Mouse (Mus musculus) naive thymus-derived CD4-positive, alpha-beta T cell, adult 5 months (primary cell): ENCODE data around the gene Nat8f7. TPM values are rescaled to one million over a fixed set of nuclear protein-coding genes. Genes with fewer than 3 reads are reported as not detected.

Experiments
- polyA plus RNA-seq: library from polyadenylated mRNA; unstranded; fragments of 100-300 nt; shearing (Covaris generic); gene quantifications from one replicate; pipeline ENCODE4 v1.2.1, GENCODE M21; 2017

Nat8f7 gene
- polyA plus RNA-seq = not detected

DNA sequence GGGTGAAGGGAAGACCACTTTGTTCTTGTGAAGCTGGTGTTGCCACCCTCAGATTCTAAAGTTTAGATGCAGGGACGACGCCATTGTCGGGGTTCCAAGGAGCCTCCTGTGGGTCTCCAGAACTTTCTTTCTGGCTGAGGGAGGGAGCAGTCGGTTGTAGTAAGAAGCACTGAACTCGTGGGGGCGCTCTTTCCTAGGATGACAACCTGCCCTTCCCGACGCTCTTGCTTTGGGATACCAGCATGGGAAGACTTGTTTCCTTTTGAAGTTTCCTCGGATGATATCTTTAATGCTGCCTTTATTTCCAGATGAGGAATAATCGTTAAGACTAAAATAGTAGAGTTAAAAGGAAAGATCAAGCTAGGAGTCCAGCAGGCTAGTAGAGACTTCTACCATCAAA, at the start of gene Nat8f7:
Nat8f7 (minus strand) TSS at position 101 of the 400 bp plus-strand sequence.

Other genes with a start within 250 kb of the Nat8f7 start
- gene Fbxo41, start 210.2 kb downstream of the Nat8f7 start, polyA plus RNA-seq = not detected
- not detected for gene Egr4, start 199.6 kb downstream of the Nat8f7 start, polyA plus RNA-seq
- 1.3 TPM for gene Alms1, start 125.7 kb downstream of the Nat8f7 start, polyA plus RNA-seq
- gene Nat8f3, start 52.5 kb upstream of the Nat8f7 start, polyA plus RNA-seq = not detected
- not detected for gene Nat8f6, start 107.7 kb upstream of the Nat8f7 start, polyA plus RNA-seq
- gene Nat8f5, start 107.8 kb upstream of the Nat8f7 start, polyA plus RNA-seq = not detected
- gene Nat8, start 118.9 kb upstream of the Nat8f7 start, polyA plus RNA-seq = not detected
- gene Nat8f2, start 156.0 kb upstream of the Nat8f7 start, polyA plus RNA-seq = not detected
- gene Nat8f4, start 191.7 kb upstream of the Nat8f7 start, polyA plus RNA-seq = 2.8 TPM
- gene Tprkb, start 198.7 kb upstream of the Nat8f7 start, polyA plus RNA-seq = 25.1 TPM
- gene Nat8f1, start 202.5 kb upstream of the Nat8f7 start, polyA plus RNA-seq = 3.3 TPM
- gene Dusp11, start 248.5 kb upstream of the Nat8f7 start, polyA plus RNA-seq = 278 TPM